Mouse (Mus musculus) lung, adult 2 months (tissue): ENCODE measurements at regions not wholly inside any gene's neighbourhood (a gene's known extent, or its start where the extent isn't known, plus 50 kb on each side); places are given as distances from the start of the nearest gene placed in this dataset.

Experiments used
- CTCF ChIP-seq: fragments of 200-500 bp; IDR thresholded peaks from 2 replicates; pipeline ENCODE4 v1.5.1; 2011; ENCODE audit warnings: mild to moderate bottlenecking, low read length, control low read depth; ENCODE audit not compliant: insufficient read depth
- POLR2A ChIP-seq: fragments of 200-500 bp; IDR thresholded peaks from 2 replicates; pipeline ENCODE4 v1.6.1; 2011; ENCODE audit warnings: low read depth, mild to moderate bottlenecking, control low read depth, low read length, borderline replicate concordance; ENCODE audit errors: extremely low read depth

GRCm38 (mm10) chr13:83045970-83046369, 457.9 kb upstream of the Mef2c start:
- TF ChIP-seq CTCF, result no peak
- no peak for TF ChIP-seq POLR2A
